Mouse (Mus musculus) C2C12 (cell line): ENCODE data around the gene Ajm1. TPM values are rescaled to one million over a fixed set of nuclear protein-coding genes. Genes with fewer than 3 reads are reported as not detected.
A peak's percentile ranks its signal among the peaks of the same experiment; 100 is the strongest.

Experiments
- H3K27me3 ChIP-seq: one replicate; pipeline ENCODE4 v1.6.1; 2011; ENCODE audit not compliant: control insufficient read depth, insufficient read depth, insufficient read length
- H3K36me3 ChIP-seq: one replicate; pipeline ENCODE4 v1.6.1; 2011; ENCODE audit not compliant: control insufficient read depth, insufficient read depth
- H3K4me3 ChIP-seq: one replicate; pipeline ENCODE4 v1.5.1; 2011; ENCODE audit warnings: mild to moderate bottlenecking, control low read depth; ENCODE audit not compliant: poor library complexity, insufficient read depth, severe bottlenecking
- H3K79me2 ChIP-seq: one replicate; pipeline ENCODE4 v1.6.1; 2011; ENCODE audit not compliant: control insufficient read depth, insufficient read depth
- H3K79me3 ChIP-seq: one replicate; pipeline ENCODE4 v1.6.1; 2011; ENCODE audit warnings: low read depth, control low read depth
- H3ac ChIP-seq: one replicate; pipeline ENCODE3; 2011; ENCODE audit warnings: low read depth; ENCODE audit not compliant: control insufficient read depth, insufficient read length
- CEBPB ChIP-seq: IDR thresholded peaks from one replicate; pipeline ENCODE4 v1.6.1; 2011; ENCODE audit warnings: low read depth, mild to moderate bottlenecking, control low read depth, moderate library complexity
- CTCF ChIP-seq: IDR thresholded peaks from one replicate; pipeline ENCODE4 v1.5.1; 2011; ENCODE audit not compliant: control insufficient read depth, insufficient read depth, insufficient read length
- FOSL1 ChIP-seq: IDR thresholded peaks from one replicate; pipeline ENCODE4 v1.8.0; 2011; ENCODE audit warnings: mild to moderate bottlenecking, low read length; ENCODE audit not compliant: poor library complexity, insufficient read depth, severe bottlenecking
- MAX ChIP-seq: IDR thresholded peaks from one replicate; pipeline ENCODE4 v1.6.1; 2011; ENCODE audit warnings: mild to moderate bottlenecking, control low read depth
- MYOD1 ChIP-seq: IDR thresholded peaks from one replicate; pipeline ENCODE4 v1.6.1; 2011; ENCODE audit warnings: low read depth; ENCODE audit not compliant: control insufficient read depth, insufficient read length
- MYOG ChIP-seq: IDR thresholded peaks from one replicate; pipeline ENCODE4 v1.6.1; 2011; ENCODE audit not compliant: control insufficient read depth, insufficient read length; ENCODE audit errors: extremely low read depth
- USF1 ChIP-seq: IDR thresholded peaks from one replicate; pipeline ENCODE4 v1.6.1; 2011; ENCODE audit warnings: low read depth, mild to moderate bottlenecking, control low read depth, moderate library complexity
- polyA plus RNA-seq: library from polyadenylated mRNA; unstranded; fragments of >200 nt; fragmentation: generic; extraction: Trizol; gene quantifications from one replicate; pipeline ENCODE4 v1.2.1, GENCODE M21; 2012; ENCODE audit warnings: missing spikeins

The Ajm1 gene
- polyA plus RNA-seq, 1 experiment: 0.29 TPM

DNA sequence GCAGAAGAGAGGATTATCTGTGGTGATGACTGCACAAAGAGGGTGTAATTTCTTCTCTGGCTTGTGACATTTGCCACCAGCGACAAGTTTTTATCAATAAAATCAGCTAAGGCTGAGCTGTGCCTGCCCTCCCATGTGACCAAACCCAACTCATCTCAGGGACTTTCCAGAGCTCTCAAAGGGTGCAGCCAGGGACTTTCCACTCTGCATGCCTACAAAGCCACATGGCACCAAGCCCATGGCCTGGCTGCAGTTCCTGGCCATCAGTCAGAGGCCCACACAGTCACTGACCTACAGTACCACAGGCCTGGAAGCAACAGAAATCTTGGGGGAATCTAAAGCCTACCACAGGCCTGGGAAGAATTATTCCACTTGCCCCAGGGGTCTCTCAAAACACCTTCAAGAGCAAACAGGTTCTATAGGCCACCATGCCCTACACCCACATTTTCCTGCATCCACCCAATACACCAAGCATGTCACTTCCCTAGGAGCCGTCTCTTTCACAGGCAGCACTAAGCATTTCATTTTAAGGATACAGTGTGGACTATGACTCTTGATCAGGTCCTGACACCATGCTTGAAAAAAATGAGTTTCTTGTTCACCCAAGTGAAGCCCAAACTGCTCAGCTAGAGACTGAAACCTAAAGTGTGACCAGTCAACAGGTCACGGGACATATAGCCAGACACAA, 47.2 kb downstream of the Ajm1 start:
- TF ChIP-seq MYOD1 (no peak), MAX (peak; percentile 88), MYOG (no peak), CTCF (no peak), USF1 (peak; percentile 93)
- peaks cover 68% of the 10 kb centered on the region for H3K79me2 ChIP-seq
- no peak overlapping the region for H3ac ChIP-seq
- peaks cover 40% of the 10 kb centered on the region for H3K79me3 ChIP-seq
- no peak overlapping the region for H3K4me3 ChIP-seq
- no peaks in the 10 kb centered on the region for H3K27me3 ChIP-seq
- H3K36me3 ChIP-seq: peaks cover 89% of the 10 kb centered on the region

DNA sequence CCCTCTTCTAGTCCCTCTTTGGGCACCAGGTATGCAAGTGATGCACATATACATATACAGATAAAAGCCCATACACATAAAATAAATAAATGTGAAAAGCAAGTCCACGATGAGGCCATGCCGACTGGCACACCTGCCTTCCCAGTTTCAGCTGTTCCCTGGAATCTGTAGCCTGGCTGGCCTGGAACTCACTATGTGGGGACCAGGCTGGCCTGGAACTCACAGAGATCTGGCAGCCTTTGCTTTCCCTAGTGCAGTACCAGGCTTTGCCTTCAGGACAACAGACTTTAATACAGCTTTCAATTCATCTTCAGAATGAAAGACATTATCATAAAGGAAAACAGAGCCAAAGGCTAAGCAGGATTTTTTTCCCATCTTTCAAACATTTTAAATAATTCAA, 47.9 kb downstream of the Ajm1 start:
- Histone ChIP-seq H3K27me3 (no peaks in the 10 kb centered on the region), H3K4me3 (no peak overlapping the region), H3K79me3 (peaks cover 34% of the 10 kb centered on the region), H3K36me3 (peaks cover 89% of the 10 kb centered on the region), H3ac (no peak overlapping the region), H3K79me2 (peaks cover 62% of the 10 kb centered on the region)
- no peak for TF ChIP-seq FOSL1
- no peak for TF ChIP-seq CTCF
- no peak for TF ChIP-seq MAX
- no peak for TF ChIP-seq USF1

DNA sequence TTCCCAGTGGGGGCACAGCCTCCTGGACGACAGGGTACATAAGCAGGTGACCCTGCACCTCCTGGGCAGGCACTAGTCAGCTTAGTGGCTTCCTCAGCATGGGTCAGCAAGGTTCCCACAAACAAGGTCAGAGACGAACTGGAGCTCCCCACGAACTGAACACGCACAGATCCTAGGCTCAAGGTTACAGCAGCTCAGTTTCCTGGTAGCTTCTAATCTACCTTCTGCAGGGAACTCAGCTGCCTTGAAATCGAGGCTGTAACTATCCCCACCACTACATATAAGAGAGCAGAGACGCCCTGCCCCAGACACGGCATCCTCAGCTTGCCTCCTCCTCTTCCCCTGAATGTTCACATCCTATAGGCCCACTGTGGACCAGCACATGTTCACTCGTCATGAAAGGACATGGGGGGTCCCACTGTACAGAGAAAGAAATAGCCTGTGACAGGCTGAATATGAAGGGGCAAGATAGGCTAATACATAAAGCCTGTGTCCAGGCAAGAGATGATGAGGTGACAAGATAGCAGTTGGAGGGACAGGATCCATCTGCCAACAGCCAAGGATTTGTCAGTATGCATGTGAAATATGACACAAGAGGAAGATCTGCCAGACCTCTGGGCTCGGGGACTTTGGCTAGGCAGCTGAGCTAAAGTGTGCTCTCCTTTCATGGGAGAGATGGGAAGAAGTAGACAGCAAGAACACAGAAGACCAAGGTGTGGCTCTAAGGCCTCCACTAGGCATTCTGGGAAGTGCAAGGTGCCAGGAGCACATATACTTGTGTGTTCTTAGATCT, 54.9 kb downstream of the Ajm1 start:
- Histone ChIP-seq H3K36me3 (peaks cover 97% of the 10 kb centered on the region), H3K79me3 (peaks cover 7% of the 10 kb centered on the region), H3K4me3 (no peak overlapping the region), H3K27me3 (no peaks in the 10 kb centered on the region), H3K79me2 (peaks cover 11% of the 10 kb centered on the region), H3ac (no peak overlapping the region)
- TF ChIP-seq CEBPB: no peak
- no peak for TF ChIP-seq MYOD1
- TF ChIP-seq CTCF: no peak
- TF ChIP-seq MYOG: no peak
- no peak for TF ChIP-seq FOSL1
- no peak for TF ChIP-seq USF1
- TF ChIP-seq MAX: no peak

Other genes starting within 250 kb of the Ajm1 start
- gene Man1b1, start 249.4 kb downstream of the Ajm1 start, polyA plus RNA-seq: 38.0 TPM
- 22.4 TPM for gene Dpp7, start 225.4 kb downstream of the Ajm1 start, polyA plus RNA-seq
- gene Uap1l1, start 216.1 kb downstream of the Ajm1 start, polyA plus RNA-seq: 96.6 TPM
- 25.8 TPM for gene Sapcd2, start 209.4 kb downstream of the Ajm1 start, polyA plus RNA-seq
- gene Entpd2, start 185.9 kb downstream of the Ajm1 start, polyA plus RNA-seq: not detected
- 79.9 TPM for gene Npdc1, start 182.4 kb downstream of the Ajm1 start, polyA plus RNA-seq
- gene Fut7, start 158.5 kb downstream of the Ajm1 start, polyA plus RNA-seq: 0.08 TPM
- gene Abca2, start 153.1 kb downstream of the Ajm1 start, polyA plus RNA-seq: 4.2 TPM
- 0.15 TPM for gene Clic3, start 124.9 kb downstream of the Ajm1 start, polyA plus RNA-seq
- gene Paxx, start 120.7 kb downstream of the Ajm1 start, polyA plus RNA-seq: 12.3 TPM
- not detected for gene Ptgds, start 111.7 kb downstream of the Ajm1 start, polyA plus RNA-seq
- gene Lcn12, start 87.8 kb downstream of the Ajm1 start, polyA plus RNA-seq: not detected
- gene Fbxw5, start 81.0 kb downstream of the Ajm1 start, polyA plus RNA-seq: 35.8 TPM
- 0.32 TPM for gene C8g, start 80.0 kb downstream of the Ajm1 start, polyA plus RNA-seq
- gene Traf2, start 34.8 kb downstream of the Ajm1 start, polyA plus RNA-seq: 28.8 TPM
- 340 TPM for gene Edf1, start 23.9 kb downstream of the Ajm1 start, polyA plus RNA-seq
- 5.7 TPM for gene Mamdc4, start 6.9 kb downstream of the Ajm1 start, polyA plus RNA-seq
- gene Phpt1, start 6.5 kb downstream of the Ajm1 start, polyA plus RNA-seq: 94.2 TPM
- gene Rabl6, start 26.8 kb upstream of the Ajm1 start, polyA plus RNA-seq: 58.9 TPM
- 0.15 TPM for gene Ccdc183, start 35.9 kb upstream of the Ajm1 start, polyA plus RNA-seq
- gene Tmem141, start 40.2 kb upstream of the Ajm1 start, polyA plus RNA-seq: 12.9 TPM
- 0.14 TPM for gene Fcna, start 46.3 kb upstream of the Ajm1 start, polyA plus RNA-seq
- gene Lcn8, start 71.4 kb upstream of the Ajm1 start, polyA plus RNA-seq: not detected
- not detected for gene Lcn5, start 76.2 kb upstream of the Ajm1 start, polyA plus RNA-seq
- not detected for gene Lcn6, start 95.0 kb upstream of the Ajm1 start, polyA plus RNA-seq
- not detected for gene Lcn10, start 101.0 kb upstream of the Ajm1 start, polyA plus RNA-seq
- not detected for gene Obp2a, start 118.3 kb upstream of the Ajm1 start, polyA plus RNA-seq
- gene Bmyc, start 125.0 kb upstream of the Ajm1 start, polyA plus RNA-seq: 1.0 TPM
- not detected for gene Obp2b, start 155.3 kb upstream of the Ajm1 start, polyA plus RNA-seq
- gene Lcn3, start 183.8 kb upstream of the Ajm1 start, polyA plus RNA-seq: not detected
- gene Lcn11, start 195.3 kb upstream of the Ajm1 start, polyA plus RNA-seq: not detected
- not detected for gene Gm13539, start 200.5 kb upstream of the Ajm1 start, polyA plus RNA-seq
- not detected for gene Glt6d1, start 234.1 kb upstream of the Ajm1 start, polyA plus RNA-seq
- not detected for gene Lcn9, start 241.4 kb upstream of the Ajm1 start, polyA plus RNA-seq